Mouse (Mus musculus) frontal cortex, postnatal 36 days (tissue): Measurements from ENCODE around the gene Tent5a.

Source experiments
- DNase-seq, 2 experiments: peaks; one replicate each; pipeline ENCODE4 v3.0.0; 2022; ENCODE audit warnings: low spot score in 2 of 2

Tent5a gene

DNA sequence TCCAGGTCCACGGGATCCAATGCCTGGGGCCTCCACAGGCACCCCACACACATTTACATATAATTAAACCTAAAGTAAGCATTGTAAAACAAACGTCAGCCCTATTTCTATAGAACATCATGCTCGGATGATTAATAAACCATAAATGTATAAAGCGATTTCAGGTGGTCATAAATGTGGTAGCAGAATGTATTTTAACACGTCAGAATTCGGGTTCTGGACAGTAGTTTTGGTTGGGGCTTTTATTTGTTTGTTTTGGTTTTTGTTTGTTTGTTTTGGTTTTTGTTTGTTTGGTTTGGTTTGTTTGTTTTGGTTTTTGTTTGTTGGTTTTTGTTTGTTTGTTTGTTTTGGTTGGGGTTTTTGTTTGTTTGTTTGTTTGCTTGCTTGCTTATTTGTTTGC lies 14.7 kb downstream of the Tent5a start, which contains the start of gene Gm11114:
Gene Gm11114, plus strand, starts transcription at position 301 of the 400 bp plus-strand sequence.
- DNase-seq: no peak

DNA sequence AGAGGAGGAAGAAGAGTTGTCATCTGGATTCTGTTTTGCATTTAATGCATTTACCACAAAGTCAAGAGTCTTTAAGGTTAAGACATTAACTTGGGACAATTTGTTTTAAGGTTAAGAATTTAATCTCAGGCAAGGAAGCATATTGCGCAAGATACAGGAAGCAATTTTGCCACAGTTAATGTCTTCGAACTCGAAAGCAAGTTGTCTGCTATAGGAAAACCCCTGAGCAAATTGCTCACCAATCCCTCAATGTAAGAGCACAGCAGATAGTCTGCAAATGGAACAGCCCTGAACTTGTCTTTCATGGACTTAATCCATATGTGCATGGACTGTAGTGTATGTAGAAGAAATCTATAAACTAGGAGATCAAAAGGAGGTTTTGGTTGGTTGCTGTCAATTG lies 23.8 kb downstream of the Tent5a start:
- DNase-seq: no peak

DNA sequence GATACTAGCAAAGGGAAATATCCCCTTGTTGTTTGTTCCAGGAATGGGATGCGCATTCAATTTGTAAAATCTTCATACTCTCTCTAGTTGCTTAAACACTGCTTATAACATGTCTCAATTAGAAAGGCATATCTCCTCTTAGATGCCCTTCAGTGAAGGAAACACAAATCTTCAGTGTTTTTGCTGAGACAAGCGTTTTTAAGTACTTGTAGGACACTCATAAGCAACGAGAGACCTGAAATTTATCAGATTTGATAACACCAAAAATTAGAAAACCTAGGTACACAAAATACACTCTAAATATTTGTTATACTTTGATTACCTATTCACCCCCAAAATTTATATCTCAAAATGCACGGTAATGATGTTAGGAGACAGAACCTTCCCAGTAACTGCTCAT lies 24.3 kb downstream of the Tent5a start:
- DNase-seq: no peak

DNA sequence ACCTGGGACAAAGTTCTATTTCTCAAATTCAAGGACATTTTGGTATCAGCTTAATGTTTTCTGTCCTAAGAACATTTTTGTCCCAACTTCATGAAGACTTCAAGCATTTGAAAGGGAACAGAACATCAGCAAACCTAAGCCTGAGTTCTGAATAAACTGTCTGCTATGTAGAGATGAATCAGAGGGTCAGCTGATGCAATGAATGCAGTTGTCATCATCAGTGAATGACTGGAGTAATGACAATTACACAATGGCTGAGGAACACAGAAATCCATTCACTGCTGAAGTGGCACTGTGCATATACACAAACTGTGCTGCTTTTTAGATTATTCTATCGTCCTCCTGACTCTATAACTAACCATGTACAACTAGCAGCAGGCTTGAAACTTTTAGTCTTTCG lies 53.0 kb downstream of the Tent5a start:
- DNase-seq: no peak
